Mouse (Mus musculus) small intestine, adult 2 months (tissue): ENCODE measurements at regions not wholly inside any gene's neighbourhood (a gene's known extent, or its start where the extent isn't known, plus 50 kb on each side); places are given as distances from the start of the nearest gene placed in this dataset.
A peak's percentile ranks its signal among the peaks of the same experiment; 100 is the strongest.

ENCODE experiments used
- H3K27ac ChIP-seq: fragments of 200-500 bp; 2 replicates; pipeline ENCODE4 v1.5.1; 2012; ENCODE audit warnings: low read depth, low read length, control low read depth, inconsistent platforms; ENCODE audit not compliant: insufficient read depth
- H3K27me3 ChIP-seq: fragments of 200-500 bp; 2 replicates; pipeline ENCODE4 v1.6.1; 2012; ENCODE audit warnings: mild to moderate bottlenecking, moderate library complexity, low read length, inconsistent platforms; ENCODE audit not compliant: control insufficient read depth, insufficient read depth
- H3K36me3 ChIP-seq: fragments of 200-500 bp; 2 replicates; pipeline ENCODE4 v1.6.1; 2012; ENCODE audit warnings: mild to moderate bottlenecking, low read length, control low read depth, inconsistent platforms; ENCODE audit not compliant: control insufficient read depth, insufficient read depth
- H3K4me1 ChIP-seq: fragments of 200-500 bp; 2 replicates; pipeline ENCODE4 v1.6.1; 2012; ENCODE audit warnings: low read length, inconsistent platforms, mixed read lengths; ENCODE audit not compliant: control insufficient read depth, insufficient read depth, insufficient read length
- H3K4me3 ChIP-seq: fragments of 200-500 bp; 2 replicates; pipeline ENCODE4 v1.5.1; 2012; ENCODE audit warnings: low read depth, mild to moderate bottlenecking, control low read depth, inconsistent platforms, low read length, moderate library complexity
- CTCF ChIP-seq: fragments of 200-500 bp; IDR thresholded peaks from 2 replicates; pipeline ENCODE4 v1.5.1; 2012; ENCODE audit warnings: low read depth, mild to moderate bottlenecking, control low read depth, inconsistent platforms, low read length, moderate library complexity, mixed read lengths; ENCODE audit not compliant: insufficient replicate concordance, insufficient read length; ENCODE audit errors: extremely low read depth
- POLR2A ChIP-seq: fragments of 200-500 bp; IDR thresholded peaks from 2 replicates; pipeline ENCODE4 v1.6.1; 2012; ENCODE audit warnings: low read depth, mild to moderate bottlenecking, control low read depth, inconsistent platforms, low read length, moderate library complexity
- WGBS: fragments of 180-500 bp; shearing (Covaris S2); methylation state at CpG from one replicate; pipeline ENCODE4 v1.1.7; 2018; 5-methylcytosine and 5-hydroxymethylcytosine counted together

DNA sequence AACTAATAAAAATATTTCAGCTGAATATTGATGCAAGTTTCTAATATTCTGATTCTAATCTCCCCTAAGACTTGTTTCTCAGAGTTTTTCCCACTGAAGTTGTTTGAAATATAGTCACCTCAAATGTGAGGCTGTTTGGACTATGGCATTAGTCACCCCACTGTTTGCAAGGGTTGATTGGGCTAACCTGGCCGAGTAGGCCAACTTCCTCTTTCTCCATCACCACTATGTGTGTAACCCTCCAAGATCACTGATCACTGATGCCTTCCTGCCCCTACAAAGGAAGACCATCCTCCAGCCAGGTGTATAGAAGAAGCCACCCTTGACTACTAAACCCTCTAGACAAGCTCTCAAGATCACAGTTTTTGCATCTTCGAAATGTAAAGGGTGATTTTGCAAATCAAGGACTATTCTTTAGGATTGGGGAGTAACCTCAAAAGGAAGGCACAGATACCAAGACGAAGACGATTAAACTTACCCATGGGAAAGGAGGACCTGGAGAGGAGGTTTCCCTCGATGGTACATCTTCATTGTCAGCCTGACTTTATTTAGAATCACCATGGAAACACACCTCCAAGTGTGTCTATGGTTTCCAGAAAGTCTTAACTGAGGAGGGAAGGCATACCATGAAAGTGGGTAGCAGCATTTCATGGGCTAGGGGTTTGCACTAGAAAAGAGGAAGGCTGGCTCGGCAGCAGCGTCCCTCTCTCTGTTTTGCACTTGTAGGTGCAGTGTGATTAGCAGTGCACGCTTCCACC is 84.8 kb downstream of the Tmco5 start:
- no peak for TF ChIP-seq POLR2A
- TF ChIP-seq CTCF, result no peak
- Histone ChIP-seq H3K4me3 (no peak overlapping the region), H3K36me3 (no peaks in the 10 kb centered on the region), H3K27me3 (no peaks in the 10 kb centered on the region), H3K4me1 (no peaks in the 10 kb centered on the region), H3K27ac (no peak overlapping the region)
- WGBS, result 74% methylated on average over 8 of the region's 8 CpGs

DNA sequence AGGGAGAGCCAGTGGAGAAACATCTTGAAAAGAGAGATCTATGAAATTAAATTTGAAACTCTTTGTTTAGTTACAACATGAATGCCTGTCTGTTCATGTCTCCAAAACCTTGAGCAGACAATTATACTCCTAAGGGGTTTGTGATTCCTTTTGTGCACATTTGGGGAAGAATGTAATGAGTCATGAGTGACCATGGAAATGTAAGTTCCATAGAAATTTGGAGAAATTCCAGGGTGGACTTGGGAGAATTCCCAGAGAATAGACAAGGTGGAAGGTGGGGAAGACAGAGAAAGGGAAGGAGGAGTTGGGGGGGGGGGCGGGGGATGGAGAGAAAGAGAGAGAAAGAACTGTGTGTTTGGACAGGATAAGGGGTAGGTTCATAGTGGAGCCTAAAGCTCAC is 87.8 kb downstream of the Tmco5 start:
- Histone ChIP-seq H3K27me3 (no peaks in the 10 kb centered on the region), H3K27ac (no peak overlapping the region), H3K4me1 (no peaks in the 10 kb centered on the region), H3K36me3 (no peaks in the 10 kb centered on the region), H3K4me3 (no peak overlapping the region)
- TF ChIP-seq CTCF, result no peak
- TF ChIP-seq POLR2A, result no peak
- WGBS, result no CpG with 5 or more reads among the region's 1 CpGs

- Histone ChIP-seq H3K4me3 (no peak overlapping the region), H3K36me3 (no peaks in the 10 kb centered on the region), H3K27ac (peak overlapping the region; percentile 75), H3K4me1 (peaks cover 9% of the 10 kb centered on the region), H3K27me3 (peaks cover 11% of the 10 kb centered on the region; the same call in 1 of the 2 replicates)
- TF ChIP-seq CTCF, result no peak
- TF ChIP-seq POLR2A, result no peak
- WGBS, result 20% methylated on average over 9 of the region's 9 CpGs
Measured at GRCm38 (mm10) chr2:116971666-116972613, 93.4 kb downstream of the Tmco5 start.

- H3K4me1 ChIP-seq, result peaks cover 11% of the 10 kb centered on the region
- peak overlapping the region; percentile 70; the same call in 1 of the 2 replicates for H3K27ac ChIP-seq
- H3K36me3 ChIP-seq, result no peaks in the 10 kb centered on the region
- H3K4me3 ChIP-seq, result no peak overlapping the region
- 30% methylated on average over 6 of the region's 6 CpGs for WGBS
- no peak for TF ChIP-seq POLR2A
- TF ChIP-seq CTCF, result no peak
- peaks cover 11% of the 10 kb centered on the region; the same call in 1 of the 2 replicates for H3K27me3 ChIP-seq
Measured at GRCm38 (mm10) chr2:116972614-116972985, 94.1 kb downstream of the Tmco5 start.

DNA sequence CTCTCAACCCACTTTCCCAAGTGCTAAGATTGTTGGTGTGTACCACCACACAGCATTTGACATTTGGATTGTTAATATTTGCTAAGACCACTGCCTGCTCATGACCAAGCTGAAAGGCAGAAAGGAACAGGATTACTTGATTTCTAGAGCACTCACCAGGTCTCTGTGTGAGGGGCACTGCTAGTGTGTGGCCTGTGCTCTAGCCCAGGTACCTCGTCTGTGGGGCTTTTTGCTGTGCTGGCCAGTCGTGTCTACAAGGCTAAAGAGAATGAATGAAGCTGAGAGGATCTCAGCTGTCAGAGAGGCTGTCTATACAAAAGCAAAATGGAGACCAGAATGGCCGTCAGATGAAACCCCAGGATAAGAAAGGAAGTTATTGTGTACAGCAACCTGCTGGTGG is 95.0 kb downstream of the Tmco5 start:
- Histone ChIP-seq H3K4me1 (peaks cover 11% of the 10 kb centered on the region), H3K27me3 (peaks cover 11% of the 10 kb centered on the region; the same call in 1 of the 2 replicates), H3K27ac (no peak overlapping the region), H3K36me3 (no peaks in the 10 kb centered on the region), H3K4me3 (no peak overlapping the region)
- 79% methylated on average over 3 of the region's 3 CpGs for WGBS
- TF ChIP-seq POLR2A, result no peak
- TF ChIP-seq CTCF, result no peak

- Histone ChIP-seq H3K36me3 (no peaks in the 10 kb centered on the region), H3K27me3 (peaks cover 11% of the 10 kb centered on the region; the same call in 1 of the 2 replicates), H3K4me3 (no peak overlapping the region), H3K4me1 (peaks cover 11% of the 10 kb centered on the region), H3K27ac (no peak overlapping the region)
- 84% methylated on average over 9 of the region's 9 CpGs for WGBS
- TF ChIP-seq POLR2A (no peak), CTCF (no peak)
Measured at GRCm38 (mm10) chr2:116974152-116974551, 95.7 kb downstream of the Tmco5 start.
